Mouse (Mus musculus) hindlimb bud, embryonic 11.5 days (tissue): Measurements from ENCODE around the gene Trio.

Source experiments
- DNase-seq: peaks from one replicate; pipeline ENCODE4 v3.0.0-alpha.2; 2012; ENCODE audit warnings: low read depth, low spot score; ENCODE audit errors: extremely low spot score

Gene Trio

GRCm38 (mm10) chr15:27684813-27685212, 340.8 kb downstream of the Trio start:
- no peak for DNase-seq

- no peak for DNase-seq
These were observed 342.4 kb downstream of the Trio start for GRCm38 (mm10) chr15:27683206-27683605.

GRCm38 (mm10) chr15:27682619-27683018, 343.0 kb downstream of the Trio start:
- DNase-seq: no peak

- peak; percentile 47 for DNase-seq
These were observed 344.0 kb downstream of the Trio start, which contains the start of gene Otulinl for GRCm38 (mm10) chr15:27681419-27682187. Gene Otulinl (minus strand): TSS chr15:27681579.

GRCm38 (mm10) chr15:27680997-27681396, 344.7 kb downstream of the Trio start:
- DNase-seq: no peak
